ENCODE assay signal across 9 mouse cellular contexts in the genomic region with DNA sequence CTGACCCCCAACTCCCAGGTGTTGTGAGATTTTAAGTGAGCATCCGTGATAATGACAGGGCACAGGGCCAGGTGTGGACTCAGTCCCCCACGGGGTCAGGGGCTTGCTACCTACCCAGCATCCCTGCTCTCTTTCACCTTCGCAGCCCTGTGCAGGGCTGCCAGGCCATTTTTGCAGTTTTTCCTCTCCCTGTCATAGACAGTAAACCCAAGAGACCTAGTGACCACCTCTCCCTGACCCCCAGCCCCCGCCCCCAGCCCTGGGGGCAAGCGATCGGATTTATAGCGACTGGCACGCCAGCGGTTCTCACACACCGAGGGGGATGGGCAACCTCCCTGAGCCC. TPM values are rescaled to one million over a fixed set of nuclear protein-coding genes. Genes with fewer than 3 reads are reported as not detected.
DNase-seq lines count a peak whose midpoint lies in the region; ATAC-seq lines count a peak whose summit lies in the region.
"Had no signal": no experiment of that assay in that cellular context is flagged by ENCODE, and none has a peak within 500 bp of the region (broad histone marks: within the 10 kb centered on the region; RNA-seq: fewer than 3 reads in every experiment).

No protein-coding gene starts in this region.

- peaks cover 4% of the 10 kb centered on the region; the same call in 1 of the 2 replicates for H3K36me3 ChIP-seq in heart, embryonic 15.5 days
- 0 out of 2 replicates have a peak, but pooled peaks cover 2% of the 10 kb centered on the region for H3K36me3 ChIP-seq in hindbrain, embryonic 11.5 days (ENCODE audit: control insufficient read depth, insufficient read depth, low read length)
- H3K36me3 ChIP-seq in midbrain, embryonic 11.5 days (ENCODE audit: control insufficient read depth, insufficient read depth, low read length): no peaks in the 10 kb centered on the region

- peak overlapping the region; percentile 88 for H3K9ac ChIP-seq in heart, embryonic 15.5 days
- peak overlapping the region; percentile 97 for H3K9ac ChIP-seq in hindbrain, embryonic 11.5 days (ENCODE audit: low read depth, low read length)
- H3K9ac ChIP-seq in midbrain, embryonic 11.5 days (ENCODE audit: low read length): peak overlapping the region; percentile 98

- peak; percentile 8; the same call in 1 of the 2 replicates for ATAC-seq in heart, embryonic 15.5 days (replicated peaks; ENCODE audit: insufficient number of reproducible peaks, insufficient read depth, low FRiP score, low read depth)
- peak; percentile 62; the same call in 1 of the 2 replicates for ATAC-seq in hindbrain, embryonic 11.5 days (ENCODE audit: low FRiP score)
- ATAC-seq in midbrain, embryonic 11.5 days (ENCODE audit: low FRiP score): peak; percentile 58

- DNase-seq in heart, postnatal 4 days: no peak
- peak; percentile 31 for DNase-seq in R1 (ENCODE audit: low read depth, low spot score)
- no peak for DNase-seq in hindbrain, embryonic 11.5 days (ENCODE audit: low spot score)
- peak; percentile 97 for DNase-seq in midbrain, embryonic 11.5 days (ENCODE audit: low spot score, missing footprints)
- no peak for DNase-seq in cerebellum, adult 11-12 months
- DNase-seq in layer of hippocampus, adult 18-20 months (ENCODE audit: low spot score in 2 of 2): no peak
- no peak for DNase-seq in layer of hippocampus, postnatal 10 days (ENCODE audit: low spot score in 2 of 2)

- H3K4me1 ChIP-seq in heart, embryonic 15.5 days (replicated peaks): peaks cover 27% of the 10 kb centered on the region
- H3K4me1 ChIP-seq in hindbrain, embryonic 11.5 days (replicated peaks; ENCODE audit: control insufficient read depth, insufficient read depth, low read length): peaks cover 8% of the 10 kb centered on the region
- H3K4me1 ChIP-seq in midbrain, embryonic 11.5 days (ENCODE audit: control insufficient read depth, insufficient read depth, low read length): peaks cover 23% of the 10 kb centered on the region

- H3K4me2 ChIP-seq in heart, embryonic 15.5 days: peak overlapping the region; percentile 92
- peak overlapping the region; percentile 84 for H3K4me2 ChIP-seq in hindbrain, embryonic 11.5 days (replicated peaks; ENCODE audit: low read depth, low read length)
- H3K4me2 ChIP-seq in midbrain, embryonic 11.5 days: peak overlapping the region; percentile 88

- H3K9me3 ChIP-seq in heart, embryonic 15.5 days (replicated peaks): no peaks in the 10 kb centered on the region
- H3K9me3 ChIP-seq in hindbrain, embryonic 11.5 days (ENCODE audit: control insufficient read depth, low read length): no peaks in the 10 kb centered on the region
- H3K9me3 ChIP-seq in midbrain, embryonic 11.5 days (ENCODE audit: control insufficient read depth, low read length): no peaks in the 10 kb centered on the region

- H3K4me3 ChIP-seq in heart, embryonic 15.5 days: peak overlapping the region; percentile 84
- peak overlapping the region; percentile 89 for H3K4me3 ChIP-seq in hindbrain, embryonic 11.5 days (ENCODE audit: low read depth, low read length)
- H3K4me3 ChIP-seq in midbrain, embryonic 11.5 days (ENCODE audit: low read depth, low read length): peak overlapping the region; percentile 87

- 6% methylated on average over 10 of the region's 10 CpGs for WGBS in heart, embryonic 15.5 days
- 3% methylated on average over 10 of the region's 10 CpGs for WGBS in hindbrain, embryonic 11.5 days
- WGBS in midbrain, embryonic 11.5 days: 5% methylated on average over 10 of the region's 10 CpGs

- H3K27me3 ChIP-seq in heart, embryonic 15.5 days: 0 out of 2 replicates have a peak, but pooled peaks cover 9% of the 10 kb centered on the region
- H3K27me3 ChIP-seq in hindbrain, embryonic 11.5 days (ENCODE audit: control insufficient read depth, insufficient read depth, low read length): no peaks in the 10 kb centered on the region
- no peaks in the 10 kb centered on the region for H3K27me3 ChIP-seq in midbrain, embryonic 11.5 days (ENCODE audit: control insufficient read depth, insufficient read depth, low read length)

- peak overlapping the region; percentile 68; the same call in 1 of the 2 replicates for H3K27ac ChIP-seq in heart, embryonic 15.5 days
- H3K27ac ChIP-seq in hindbrain, embryonic 11.5 days (ENCODE audit: low read depth, low read length): peak overlapping the region; percentile 79
- peak overlapping the region; percentile 68 for H3K27ac ChIP-seq in midbrain, embryonic 11.5 days (ENCODE audit: low read depth, low read length)

RNA-seq across cellular contexts. Expression of gene Sh3pxd2b, which starts 0.4 kb away (rescaled TPM):
- 9.3 and 15.5 TPM in 2 replicates for polyA plus RNA-seq in heart, embryonic 15.5 days (2015; fragmentation: Nextera tagmentation; extraction: Ambion mirVana)
- total RNA-seq in heart, postnatal 4 days (2021): 10 to 100 TPM; 30.1 to 31.0 TPM
- polyA plus RNA-seq in hindbrain, embryonic 11.5 days (2014; fragmentation: Nextera tagmentation; extraction: Ambion mirVana): 21.1 and 24.2 TPM in 2 replicates
- polyA plus RNA-seq in midbrain, embryonic 11.5 days (2014; fragmentation: Nextera tagmentation; extraction: Ambion mirVana): 21.4 and 23.2 TPM in 2 replicates
- 10 to 100 TPM; 10.0 to 12.0 TPM for total RNA-seq in layer of hippocampus, adult 18-20 months (2021)
- total RNA-seq in layer of hippocampus, postnatal 10 days (2021): 10 to 100 TPM; 28.3 to 28.5 TPM

RNA-seq across cellular contexts. Expression of gene Hbq1a, which starts 47.4 kb away (rescaled TPM):
- 3.2 TPM in 2 replicates for polyA plus RNA-seq in heart, embryonic 15.5 days (2015; fragmentation: Nextera tagmentation; extraction: Ambion mirVana)
- under 1 TPM in 1 of 2 experiments, not detected in 1; 0.77 TPM for total RNA-seq in heart, postnatal 4 days (2021)
- polyA plus RNA-seq in hindbrain, embryonic 11.5 days (2014; fragmentation: Nextera tagmentation; extraction: Ambion mirVana): not detected in 2 replicates
- 0.30 and 0.77 TPM in 2 replicates for polyA plus RNA-seq in midbrain, embryonic 11.5 days (2014; fragmentation: Nextera tagmentation; extraction: Ambion mirVana)
- 1 to 10 TPM in 1 of 2 experiments, under 1 TPM in 1; 0.97 to 1.3 TPM for total RNA-seq in layer of hippocampus, adult 18-20 months (2021)
- 1 to 10 TPM; 1.6 to 2.7 TPM for total RNA-seq in layer of hippocampus, postnatal 10 days (2021)
- total RNA-seq: common myeloid progenitor, adult 5-6 weeks had no signal

RNA-seq across cellular contexts. Expression of gene Hba-a2, which starts 50.9 kb away (rescaled TPM):
- 64,616 and 65,648 TPM in 2 replicates for polyA plus RNA-seq in heart, embryonic 15.5 days (2015; fragmentation: Nextera tagmentation; extraction: Ambion mirVana)
- total RNA-seq in heart, postnatal 4 days (2021): over 10,000 TPM in 1 of 2 experiments, 1,000 to 10,000 TPM in 1; 3,595 to 11,404 TPM
- 5,394 and 5,453 TPM in 2 replicates for polyA plus RNA-seq in hindbrain, embryonic 11.5 days (2014; fragmentation: Nextera tagmentation; extraction: Ambion mirVana)
- polyA plus RNA-seq in midbrain, embryonic 11.5 days (2014; fragmentation: Nextera tagmentation; extraction: Ambion mirVana): 5,591 and 5,690 TPM in 2 replicates
- 100 to 1,000 TPM; 253 to 257 TPM for total RNA-seq in layer of hippocampus, adult 18-20 months (2021)
- 100 to 1,000 TPM; 562 to 789 TPM for total RNA-seq in layer of hippocampus, postnatal 10 days (2021)

Comparison
In these comparisons a context has a peak if more than half of its experiments do, and no peak if none do; other contexts are left out.
1. ATAC-seq: peak in every context shown above with its lines; median percentile 62 in hindbrain, embryonic 11.5 days; 58 in midbrain, embryonic 11.5 days; 8 in heart, embryonic 15.5 days.
2. DNase-seq: peak in R1 (single experiment) and midbrain, embryonic 11.5 days (single experiment); none in heart, postnatal 4 days (single experiment), hindbrain, embryonic 11.5 days (single experiment), cerebellum, adult 11-12 months (single experiment), layer of hippocampus, adult 18-20 months (0 of 2) and layer of hippocampus, postnatal 10 days (0 of 2).
3. RNA of gene Hba-a2, which starts 50.9 kb away (total RNA-seq): 3,595 to 11,404 TPM in heart, postnatal 4 days; 562 to 789 TPM in layer of hippocampus, postnatal 10 days and 253 to 257 TPM in layer of hippocampus, adult 18-20 months; every median in the first group is over 4 times any median in the second.
4. Peak in every context shown above with its lines, with median percentiles within 50 percentile points of each other: H3K27ac ChIP-seq, H3K4me2 ChIP-seq, H3K4me3 ChIP-seq and H3K9ac ChIP-seq.